Mouse (Mus musculus) thymus, postnatal 4 days (tissue): Measurements from ENCODE around the gene Slc2a8.
"Not testable (repeated sequence)": the region's sequence is repeated elsewhere in the genome, so short reads cannot be mapped to it uniquely, and the experiment has no call there.

ENCODE experiments used
- DNase-seq: peaks from one replicate; pipeline ENCODE4 v3.0.0; 2021

Slc2a8 gene

GRCm38 (mm10) chr2:32981725-32982271, at the start of gene Slc2a8:
TSS of gene Slc2a8 (minus strand) at chr2:32982083.
- peak; percentile 77 for DNase-seq

- no peak for DNase-seq
Observed at GRCm38 (mm10) chr2:33025040-33025439, 43.2 kb upstream of the Slc2a8 start.

- DNase-seq, result no peak
Observed at GRCm38 (mm10) chr2:33024564-33024963, 42.7 kb upstream of the Slc2a8 start.

GRCm38 (mm10) chr2:33022846-33023245, 41.0 kb upstream of the Slc2a8 start:
- no peak for DNase-seq

GRCm38 (mm10) chr2:33018026-33018425, 36.1 kb upstream of the Slc2a8 start:
- DNase-seq, result peak; percentile 75

GRCm38 (mm10) chr2:33017191-33017590, 35.3 kb upstream of the Slc2a8 start:
- DNase-seq, result no peak

- no peak for DNase-seq
Observed at GRCm38 (mm10) chr2:33014877-33015276, 33.0 kb upstream of the Slc2a8 start.

GRCm38 (mm10) chr2:33009055-33009454, 27.2 kb upstream of the Slc2a8 start:
- DNase-seq, result not testable (repeated sequence)

GRCm38 (mm10) chr2:33005041-33005440, 23.2 kb upstream of the Slc2a8 start:
- DNase-seq, result no peak

- DNase-seq, result no peak
Observed at GRCm38 (mm10) chr2:33002144-33002543, 20.3 kb upstream of the Slc2a8 start.

- no peak for DNase-seq
Observed at GRCm38 (mm10) chr2:32999752-33000151, 17.9 kb upstream of the Slc2a8 start.

GRCm38 (mm10) chr2:32997792-32998191, 15.9 kb upstream of the Slc2a8 start:
- DNase-seq, result no peak

- DNase-seq, result no peak
Observed at GRCm38 (mm10) chr2:32997081-32997480, 15.2 kb upstream of the Slc2a8 start.

GRCm38 (mm10) chr2:32992130-32992529, 10.2 kb upstream of the Slc2a8 start:
- no peak for DNase-seq

- peak; percentile 43 for DNase-seq
Observed at GRCm38 (mm10) chr2:32990167-32990832, 8.4 kb upstream of the Slc2a8 start.

GRCm38 (mm10) chr2:32989376-32989775, 7.5 kb upstream of the Slc2a8 start:
- no peak for DNase-seq

GRCm38 (mm10) chr2:32985844-32986243, 4.0 kb upstream of the Slc2a8 start:
- DNase-seq, result no peak

GRCm38 (mm10) chr2:32983617-32984016, 1.7 kb upstream of the Slc2a8 start:
- no peak for DNase-seq

GRCm38 (mm10) chr2:32982700-32983099, 817 bp upstream of the Slc2a8 start:
- DNase-seq, result no peak

GRCm38 (mm10) chr2:32981281-32981680, 602 bp downstream of the Slc2a8 start:
- peak; percentile 55 for DNase-seq

- DNase-seq, result no peak
Observed at GRCm38 (mm10) chr2:32979675-32980074, 2.2 kb downstream of the Slc2a8 start.

GRCm38 (mm10) chr2:32978675-32979074, 3.2 kb downstream of the Slc2a8 start:
- DNase-seq, result no peak

GRCm38 (mm10) chr2:32977114-32977513, 4.8 kb downstream of the Slc2a8 start:
- DNase-seq, result no peak

GRCm38 (mm10) chr2:32974216-32974615, 7.7 kb downstream of the Slc2a8 start:
- DNase-seq, result no peak

- no peak for DNase-seq
Observed at GRCm38 (mm10) chr2:32971235-32971634, 10.6 kb downstream of the Slc2a8 start.
